Mouse (Mus musculus): ENCODE measurements around the gene 1600012H06Rik. TPM values are rescaled to one million over a fixed set of nuclear protein-coding genes. Genes with fewer than 3 reads are reported as not detected.

The 1600012H06Rik gene
- polyA plus RNA-seq, 1 experiment, result 55.5 TPM

Other genes with a start within 250 kb of the 1600012H06Rik start
- 107 and 123 TPM in 2 replicates for gene Thbs2, start 248.9 kb upstream of the 1600012H06Rik start, polyA plus RNA-seq (2012; rRNA removed)
- gene Wdr27, start within 50 bp of the 1600012H06Rik start, polyA plus RNA-seq (2012; rRNA removed), result 4.4 and 5.9 TPM in 2 replicates
- gene Phf10, start 18.1 kb downstream of the 1600012H06Rik start, polyA plus RNA-seq (2012; rRNA removed), result 47.1 and 55.6 TPM in 2 replicates
- 16.5 and 23.8 TPM in 2 replicates for gene 9030025P20Rik, start 35.3 kb downstream of the 1600012H06Rik start, polyA plus RNA-seq (2012; rRNA removed)
- gene Gm3417, start 35.6 kb downstream of the 1600012H06Rik start, polyA plus RNA-seq (2012; rRNA removed), result 0.18 TPM in 1 of 2 replicates, not detected in the other
- 8.8 and 9.7 TPM in 2 replicates for gene Gm3435, start 67.0 kb downstream of the 1600012H06Rik start, polyA plus RNA-seq (2012; rRNA removed)
- gene Ermard, start 98.0 kb downstream of the 1600012H06Rik start, polyA plus RNA-seq (2012; rRNA removed), result 84.8 and 102 TPM in 2 replicates
- 0.39 and 0.40 TPM in 2 replicates for gene Tcte3, start 98.3 kb downstream of the 1600012H06Rik start, polyA plus RNA-seq (2012; rRNA removed)
- 4.0 and 5.0 TPM in 2 replicates for gene Gm3448, start 98.4 kb downstream of the 1600012H06Rik start, polyA plus RNA-seq (2012; rRNA removed)